10 mouse cellular contexts compared by ENCODE assay signal in genomic region chr16:10872825-10873360, GRCm38 (mm10).
"Had no signal": no experiment of that assay in that cellular context is flagged by ENCODE, and none has a peak within 500 bp of the region (broad histone marks: within the 10 kb centered on the region; RNA-seq: fewer than 3 reads in every experiment).

No protein-coding gene starts in this region.

- H3K4me3 ChIP-seq: lung, embryonic 15.5 days; megakaryocyte, embryonic 14.5 days; midbrain, embryonic 13.5 days; midbrain, embryonic 15.5 days; neural tube, embryonic 12.5 days; stomach, embryonic 15.5 days had no signal

- H3K27me3 ChIP-seq: lung, embryonic 15.5 days; midbrain, embryonic 13.5 days; midbrain, embryonic 15.5 days; neural tube, embryonic 12.5 days; stomach, embryonic 15.5 days had no signal

- H3K9ac ChIP-seq: liver, postnatal 0 days; lung, embryonic 15.5 days; midbrain, embryonic 13.5 days; midbrain, embryonic 15.5 days; neural tube, embryonic 12.5 days; stomach, embryonic 15.5 days had no signal

- H3K9me3 ChIP-seq: lung, embryonic 15.5 days; megakaryocyte, embryonic 14.5 days; midbrain, embryonic 13.5 days; midbrain, embryonic 15.5 days; neural tube, embryonic 12.5 days; stomach, embryonic 15.5 days had no signal

- H3K36me3 ChIP-seq: lung, embryonic 15.5 days; midbrain, embryonic 13.5 days; midbrain, embryonic 15.5 days; neural tube, embryonic 12.5 days; stomach, embryonic 15.5 days had no signal

- H3K27ac ChIP-seq: lung, embryonic 15.5 days; macrophage; midbrain, embryonic 13.5 days; midbrain, embryonic 15.5 days; neural tube, embryonic 12.5 days; stomach, embryonic 15.5 days; stomach, postnatal 0 days had no signal

- H3K4me2 ChIP-seq: lung, embryonic 15.5 days; midbrain, embryonic 11.5 days; midbrain, embryonic 13.5 days; midbrain, embryonic 15.5 days; neural tube, embryonic 12.5 days; stomach, embryonic 15.5 days had no signal

- H3K4me1 ChIP-seq: neural tube, embryonic 12.5 days had no signal
